Mouse (Mus musculus) limb, embryonic 13.5 days (tissue): ENCODE measurements around the gene Ank3. TPM values are rescaled to one million over a fixed set of nuclear protein-coding genes. Genes with fewer than 3 reads are reported as not detected.
A peak's percentile ranks its signal among the peaks of the same experiment; 100 is the strongest.

ENCODE experiments used
- ATAC-seq: fragments of 200-750 bp; cut with Nextera tagmentation; 2 replicates; pipeline ENCODE4 v1.8.0; 2017; ENCODE audit warnings: low read depth, moderate number of reproducible peaks, moderate TSS enrichment; ENCODE audit not compliant: low FRiP score
- H3K27ac ChIP-seq: fragments of 300-500 bp; sonication (generic); 2 replicates; pipeline ENCODE4 v1.5.1; 2015; ENCODE audit warnings: inconsistent platforms, mild to moderate bottlenecking, moderate library complexity
- H3K27me3 ChIP-seq: fragments of 300-500 bp; sonication (generic); 2 replicates; pipeline ENCODE4 v1.6.1; 2015; ENCODE audit warnings: mild to moderate bottlenecking, inconsistent platforms
- H3K36me3 ChIP-seq: fragments of 300-500 bp; sonication (generic); 2 replicates; pipeline ENCODE4 v1.6.1; 2015; ENCODE audit warnings: inconsistent platforms, mild to moderate bottlenecking, moderate library complexity
- H3K4me1 ChIP-seq: fragments of 300-500 bp; sonication (generic); 2 replicates; pipeline ENCODE4 v1.6.1; 2015; ENCODE audit warnings: inconsistent platforms
- H3K4me2 ChIP-seq: fragments of 300-500 bp; sonication (generic); replicated peaks from 2 replicates; pipeline ENCODE4 v1.6.1; 2015; ENCODE audit warnings: inconsistent platforms, mild to moderate bottlenecking, moderate library complexity
- H3K4me3 ChIP-seq: fragments of 300-500 bp; sonication (generic); 2 replicates; pipeline ENCODE4 v1.5.1; 2015; ENCODE audit warnings: moderate library complexity, mild to moderate bottlenecking, inconsistent platforms
- H3K9ac ChIP-seq: fragments of 300-500 bp; sonication (generic); 2 replicates; pipeline ENCODE4 v1.6.1; 2015; ENCODE audit warnings: mild to moderate bottlenecking, inconsistent platforms
- H3K9me3 ChIP-seq: fragments of 300-500 bp; sonication (generic); 2 replicates; pipeline ENCODE4 v1.6.1; 2016; ENCODE audit warnings: inconsistent platforms
- WGBS: fragments of 180-500 bp; shearing (Covaris S2); methylation state at CpG from one replicate; pipeline ENCODE4 v1.1.7; 2015; 5-methylcytosine and 5-hydroxymethylcytosine counted together
- polyA plus RNA-seq: library from polyadenylated mRNA; unstranded; fragments of >200 nt; fragmentation: Nextera tagmentation; extraction: Ambion mirVana; gene quantifications from 2 replicates; pipeline ENCODE4 v1.2.1, GENCODE M21; 2015

Gene Ank3
- polyA plus RNA-seq, 1 experiment from 2014 or later, result 28.0 TPM

DNA sequence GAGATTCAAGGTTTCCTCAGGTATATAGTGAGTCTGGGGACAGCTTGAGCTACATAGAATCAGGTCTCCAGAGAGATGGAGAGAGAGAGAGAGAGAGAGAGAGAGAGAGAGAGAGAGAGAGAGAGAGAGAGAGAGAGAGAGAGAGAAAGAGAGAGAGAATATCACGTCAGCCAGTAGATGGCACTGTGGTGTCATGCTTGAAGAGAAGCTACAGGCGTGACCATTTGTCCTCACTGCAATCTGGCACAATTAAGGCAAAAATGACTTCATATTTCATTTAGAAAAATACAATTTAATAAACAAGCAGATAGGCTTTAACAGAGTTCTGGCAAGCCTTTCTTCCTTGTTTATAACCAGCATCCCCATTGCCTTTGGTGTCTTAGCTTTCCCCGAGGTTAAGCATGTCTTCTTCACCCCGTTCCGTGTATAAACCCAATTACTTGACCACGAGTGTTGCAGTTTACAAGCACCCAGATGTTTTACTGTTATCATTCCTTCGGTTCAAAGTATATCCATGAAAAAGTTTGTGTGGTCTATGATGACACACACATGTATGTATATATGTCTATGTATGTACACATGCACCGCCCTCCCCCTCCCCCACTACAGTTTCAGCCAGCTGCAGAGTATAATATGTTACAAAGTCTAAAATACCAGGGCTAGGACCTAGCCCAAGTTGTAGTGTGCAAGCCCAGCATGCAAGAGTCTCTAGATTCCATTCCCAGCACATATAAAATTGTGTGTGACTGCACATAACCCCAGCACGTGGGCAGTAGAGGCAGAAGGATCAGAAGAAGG, 53.8 kb downstream of the Ank3 start:
- no peak overlapping the region for H3K9ac ChIP-seq
- 0 out of 2 replicates have a peak, but pooled peaks cover 2% of the 10 kb centered on the region for H3K4me1 ChIP-seq
- H3K4me3 ChIP-seq, result no peak overlapping the region
- H3K4me2 ChIP-seq, result no peak overlapping the region
- 57% methylated on average over 9 of the region's 9 CpGs for WGBS
- H3K27me3 ChIP-seq, result no peaks in the 10 kb centered on the region
- H3K36me3 ChIP-seq, result no peaks in the 10 kb centered on the region
- no peak overlapping the region for H3K27ac ChIP-seq
- no peaks in the 10 kb centered on the region for H3K9me3 ChIP-seq
- ATAC-seq, result peak; percentile 32; the same call in 1 of the 2 replicates

DNA sequence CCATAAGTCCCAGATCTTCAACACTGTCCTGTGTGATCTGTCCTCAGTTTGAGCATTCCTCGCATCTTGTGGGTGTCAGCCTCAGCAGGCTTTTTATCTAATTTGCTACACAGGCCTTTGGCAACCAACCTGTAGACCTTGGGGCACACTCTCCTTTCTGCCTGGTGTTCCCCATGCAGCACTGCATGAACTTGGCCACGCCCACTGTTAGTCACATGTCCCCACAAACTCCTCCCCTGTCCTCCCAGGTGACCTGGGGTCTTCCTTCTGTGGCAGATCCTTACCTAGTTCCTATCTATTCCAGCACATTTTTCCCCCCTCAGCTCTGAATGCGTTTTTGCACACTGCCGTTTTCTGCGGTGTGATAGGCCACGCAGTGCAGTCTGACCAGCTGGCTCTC, 55.0 kb downstream of the Ank3 start:
- Histone ChIP-seq H3K9me3 (no peaks in the 10 kb centered on the region), H3K36me3 (no peaks in the 10 kb centered on the region), H3K4me1 (no peaks in the 10 kb centered on the region), H3K4me2 (no peak overlapping the region), H3K27me3 (no peaks in the 10 kb centered on the region), H3K4me3 (no peak overlapping the region), H3K9ac (no peak overlapping the region), H3K27ac (no peak overlapping the region)
- 85% methylated on average over 6 of the region's 6 CpGs for WGBS
- ATAC-seq, result no peak

DNA sequence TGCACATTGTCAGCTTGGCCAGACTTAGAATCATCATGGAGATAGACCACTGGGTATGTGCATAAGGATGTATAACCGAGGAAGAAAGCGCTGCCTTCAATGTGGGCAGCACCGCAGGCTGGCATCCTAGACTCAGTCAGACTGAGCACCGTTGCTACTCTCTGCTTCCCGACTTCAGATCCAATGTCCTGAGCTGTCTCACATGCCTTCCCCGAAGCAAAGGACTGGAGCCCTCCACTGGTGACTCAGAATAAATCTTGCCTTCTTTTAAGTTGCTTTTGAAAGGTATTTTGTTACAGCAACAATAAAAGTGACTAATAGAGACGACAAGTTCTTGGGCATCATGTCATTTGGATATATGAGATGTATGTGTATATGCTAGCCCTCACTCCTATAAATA, 55.9 kb downstream of the Ank3 start:
- H3K27me3 ChIP-seq, result no peaks in the 10 kb centered on the region
- H3K27ac ChIP-seq, result no peak overlapping the region
- no peak for ATAC-seq
- no peak overlapping the region for H3K9ac ChIP-seq
- no peaks in the 10 kb centered on the region for H3K4me1 ChIP-seq
- H3K9me3 ChIP-seq, result no peaks in the 10 kb centered on the region
- no peaks in the 10 kb centered on the region for H3K36me3 ChIP-seq
- no peak overlapping the region for H3K4me2 ChIP-seq
- no peak overlapping the region for H3K4me3 ChIP-seq
- WGBS, result 58% methylated on average over 7 of the region's 7 CpGs

DNA sequence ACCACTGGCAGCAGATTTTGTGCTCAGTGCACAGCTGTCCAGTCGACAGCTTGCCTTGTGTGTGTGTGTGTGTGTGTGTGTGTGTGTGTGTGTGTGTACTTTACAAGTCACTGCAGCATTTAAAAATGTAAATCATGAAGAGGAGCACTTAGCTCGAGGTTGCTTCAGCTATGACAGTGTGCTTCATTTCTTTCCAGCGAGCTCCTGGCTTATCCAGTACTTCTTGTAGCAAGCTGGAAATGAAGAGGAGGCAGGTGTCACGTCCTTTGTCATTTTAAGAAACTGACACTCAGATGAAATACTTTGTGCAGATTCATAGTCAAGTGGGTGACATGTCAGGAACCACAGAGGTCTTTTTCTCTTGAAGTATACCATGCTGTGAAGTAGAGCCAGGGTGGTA, 66.3 kb downstream of the Ank3 start:
- Histone ChIP-seq H3K4me1 (0 out of 2 replicates have a peak, but pooled peaks cover 7% of the 10 kb centered on the region), H3K9ac (no peak overlapping the region), H3K27me3 (no peaks in the 10 kb centered on the region), H3K4me2 (no peak overlapping the region), H3K27ac (no peak overlapping the region), H3K4me3 (no peak overlapping the region), H3K9me3 (no peaks in the 10 kb centered on the region), H3K36me3 (no peaks in the 10 kb centered on the region)
- ATAC-seq, result no peak
- 71% methylated on average over 4 of the region's 4 CpGs for WGBS

DNA sequence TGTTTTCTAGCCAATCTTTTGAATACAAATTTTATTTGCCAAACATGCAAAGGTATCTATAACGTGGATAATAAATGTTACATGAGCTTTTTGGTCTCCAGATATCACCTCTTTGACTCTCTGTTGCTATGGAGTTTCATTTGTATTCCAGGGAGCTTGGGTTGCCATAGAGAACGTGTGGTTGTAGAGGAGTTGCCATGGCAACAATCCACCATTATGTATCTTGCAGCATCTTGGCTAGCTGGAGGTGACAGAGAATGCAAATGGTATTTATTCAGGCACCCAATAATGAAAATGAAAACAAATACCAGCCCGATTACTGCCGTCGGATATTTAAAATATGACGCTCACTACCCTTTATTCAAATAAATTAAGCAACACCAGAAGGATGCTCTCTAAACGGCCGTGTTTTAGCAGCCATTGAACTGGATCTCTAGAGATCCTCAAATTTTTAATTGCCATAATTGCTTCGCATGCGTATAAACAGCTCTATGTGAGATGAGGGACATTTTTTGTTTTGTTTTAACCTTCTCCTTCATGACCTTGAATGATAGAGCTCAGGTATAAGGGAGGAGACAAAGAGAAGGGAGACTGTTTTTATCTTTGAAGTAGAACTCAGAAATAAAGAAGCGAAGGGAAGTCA, 67.1 kb downstream of the Ank3 start:
- Histone ChIP-seq H3K27me3 (no peaks in the 10 kb centered on the region), H3K9ac (no peak overlapping the region), H3K4me1 (0 out of 2 replicates have a peak, but pooled peaks cover 7% of the 10 kb centered on the region), H3K27ac (no peak overlapping the region), H3K9me3 (no peaks in the 10 kb centered on the region), H3K4me3 (no peak overlapping the region), H3K36me3 (no peaks in the 10 kb centered on the region), H3K4me2 (no peak overlapping the region)
- no peak for ATAC-seq
- 79% methylated on average over 11 of the region's 11 CpGs for WGBS

DNA sequence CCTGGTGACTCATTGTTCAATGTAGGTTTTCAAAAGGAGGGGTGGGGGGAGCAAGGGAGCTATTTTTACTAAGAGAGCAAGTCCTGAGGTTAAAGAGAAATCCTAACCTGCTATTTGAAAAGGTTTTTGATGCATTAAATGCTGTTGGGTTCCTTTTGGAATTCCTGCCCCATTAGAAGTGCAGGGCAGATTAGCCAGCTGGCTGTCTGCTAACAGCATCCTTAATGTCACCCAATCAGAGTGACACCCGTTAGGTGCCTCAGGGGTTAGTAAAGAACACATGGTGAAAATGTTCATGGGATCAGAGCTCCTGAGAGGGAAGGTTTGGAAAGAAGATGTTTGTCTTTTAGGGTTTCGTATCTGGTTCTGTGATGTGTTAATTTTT, 67.6 kb downstream of the Ank3 start:
- H3K9me3 ChIP-seq, result no peaks in the 10 kb centered on the region
- 0 out of 2 replicates have a peak, but pooled peaks cover 7% of the 10 kb centered on the region for H3K4me1 ChIP-seq
- H3K9ac ChIP-seq, result no peak overlapping the region
- no peak overlapping the region for H3K4me3 ChIP-seq
- no peaks in the 10 kb centered on the region for H3K36me3 ChIP-seq
- H3K4me2 ChIP-seq, result no peak overlapping the region
- H3K27me3 ChIP-seq, result no peaks in the 10 kb centered on the region
- 54% methylated on average over 2 of the region's 2 CpGs for WGBS
- ATAC-seq, result no peak
- H3K27ac ChIP-seq, result no peak overlapping the region

DNA sequence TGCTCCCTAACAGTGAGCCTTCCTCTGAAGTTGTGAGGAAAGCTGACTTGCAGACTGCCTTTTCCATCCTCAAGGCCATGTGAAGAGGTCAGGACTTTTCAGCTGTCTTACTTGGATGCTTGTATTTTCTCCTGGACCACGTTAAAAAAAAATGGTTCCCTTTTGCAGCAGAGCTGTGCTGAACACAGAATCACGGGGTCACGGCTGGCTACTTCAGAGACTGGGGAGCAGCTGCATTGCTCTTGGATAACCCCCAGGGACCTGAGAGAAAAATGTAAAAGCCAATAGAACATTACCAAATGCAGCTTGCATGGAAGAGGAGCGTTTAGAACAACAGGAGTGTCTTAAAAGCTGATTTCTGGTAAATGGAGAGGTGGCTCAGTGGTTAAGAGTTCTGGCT, 68.0 kb downstream of the Ank3 start:
- no peaks in the 10 kb centered on the region for H3K36me3 ChIP-seq
- no peak overlapping the region for H3K4me2 ChIP-seq
- no peak overlapping the region for H3K27ac ChIP-seq
- 0 out of 2 replicates have a peak, but pooled peaks cover 7% of the 10 kb centered on the region for H3K4me1 ChIP-seq
- H3K4me3 ChIP-seq, result no peak overlapping the region
- no peak for ATAC-seq
- H3K9ac ChIP-seq, result no peak overlapping the region
- 48% methylated on average over 4 of the region's 4 CpGs for WGBS
- no peaks in the 10 kb centered on the region for H3K27me3 ChIP-seq
- no peaks in the 10 kb centered on the region for H3K9me3 ChIP-seq

DNA sequence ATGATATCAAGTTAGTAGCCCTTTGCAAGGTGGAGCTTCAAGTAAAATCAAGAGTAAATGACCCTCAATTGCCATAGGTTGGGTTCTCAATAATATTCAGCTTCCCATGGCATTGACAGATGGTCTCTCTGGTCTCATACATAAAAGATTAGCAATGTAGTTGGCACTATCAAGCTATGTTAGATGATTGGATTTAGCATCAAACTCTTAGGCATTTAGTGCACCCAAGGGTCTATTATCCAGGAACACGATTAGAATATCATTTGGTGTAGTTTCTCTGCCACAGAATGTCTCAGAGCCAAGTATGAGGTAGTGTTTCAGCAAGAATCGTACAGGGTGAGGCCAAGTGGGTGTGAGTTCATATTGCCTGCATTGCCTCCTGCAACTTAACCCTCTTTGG, 68.6 kb downstream of the Ank3 start:
- WGBS, result 55% methylated on average over 2 of the region's 2 CpGs
- no peak overlapping the region for H3K27ac ChIP-seq
- H3K9ac ChIP-seq, result no peak overlapping the region
- no peak overlapping the region for H3K4me3 ChIP-seq
- H3K4me1 ChIP-seq, result 0 out of 2 replicates have a peak, but pooled peaks cover 7% of the 10 kb centered on the region
- no peaks in the 10 kb centered on the region for H3K36me3 ChIP-seq
- H3K4me2 ChIP-seq, result no peak overlapping the region
- no peak for ATAC-seq
- H3K27me3 ChIP-seq, result no peaks in the 10 kb centered on the region
- no peaks in the 10 kb centered on the region for H3K9me3 ChIP-seq

DNA sequence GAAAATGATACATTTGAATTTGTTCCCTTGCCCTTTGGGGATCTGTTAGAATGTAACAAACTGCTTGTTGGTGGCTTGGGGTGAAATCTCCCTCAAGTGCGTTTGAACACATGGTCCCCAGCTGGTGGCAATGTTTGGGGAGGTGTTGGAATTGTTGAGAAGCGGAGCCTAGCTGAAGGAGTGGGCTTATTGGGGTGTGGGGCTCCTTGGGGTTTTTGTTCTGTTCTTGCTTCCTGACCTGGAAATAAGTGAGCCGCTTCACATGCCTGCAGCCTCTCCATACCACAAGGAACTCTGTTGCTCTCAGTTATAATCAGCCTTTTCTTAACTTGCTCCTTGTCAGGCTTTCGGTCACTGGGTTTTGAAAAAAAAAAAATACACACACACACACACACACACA, 73.3 kb downstream of the Ank3 start:
- Histone ChIP-seq H3K4me2 (no peak overlapping the region), H3K36me3 (no peaks in the 10 kb centered on the region), H3K9ac (no peak overlapping the region), H3K27me3 (no peaks in the 10 kb centered on the region), H3K9me3 (no peaks in the 10 kb centered on the region), H3K27ac (no peak overlapping the region), H3K4me3 (no peak overlapping the region), H3K4me1 (0 out of 2 replicates have a peak, but pooled peaks cover under 1% of the 10 kb centered on the region)
- whole genome bisulfite sequencing, result 64% methylated on average over 4 of the region's 4 CpGs
- ATAC-seq, result no peak

DNA sequence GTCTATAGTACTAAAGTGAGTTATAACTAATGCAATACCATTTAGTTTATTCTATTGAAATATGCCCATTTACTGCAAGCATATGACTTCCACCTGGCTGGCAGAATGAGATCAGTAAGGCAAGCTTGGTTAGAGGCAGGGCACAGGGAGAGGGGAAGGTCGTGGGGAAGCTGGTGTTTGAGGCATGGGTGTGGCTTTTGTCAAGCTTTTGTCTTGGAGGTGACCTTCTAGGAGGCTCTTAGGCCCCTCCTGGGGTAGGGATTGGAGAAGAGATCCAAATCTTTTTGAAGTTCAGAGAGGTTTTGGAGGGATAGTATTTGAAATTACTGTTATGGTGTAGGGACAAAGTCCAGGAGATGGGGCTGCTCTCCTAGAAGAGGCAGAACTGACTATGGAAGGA, 78.3 kb downstream of the Ank3 start:
- H3K4me3 ChIP-seq, result no peak overlapping the region
- WGBS, result 48% methylated on average over 1 of the region's 1 CpGs
- no peaks in the 10 kb centered on the region for H3K9me3 ChIP-seq
- H3K4me2 ChIP-seq, result no peak overlapping the region
- H3K9ac ChIP-seq, result no peak overlapping the region
- H3K36me3 ChIP-seq, result no peaks in the 10 kb centered on the region
- H3K27me3 ChIP-seq, result no peaks in the 10 kb centered on the region
- no peak overlapping the region for H3K27ac ChIP-seq
- no peak for ATAC-seq
- no peaks in the 10 kb centered on the region for H3K4me1 ChIP-seq

DNA sequence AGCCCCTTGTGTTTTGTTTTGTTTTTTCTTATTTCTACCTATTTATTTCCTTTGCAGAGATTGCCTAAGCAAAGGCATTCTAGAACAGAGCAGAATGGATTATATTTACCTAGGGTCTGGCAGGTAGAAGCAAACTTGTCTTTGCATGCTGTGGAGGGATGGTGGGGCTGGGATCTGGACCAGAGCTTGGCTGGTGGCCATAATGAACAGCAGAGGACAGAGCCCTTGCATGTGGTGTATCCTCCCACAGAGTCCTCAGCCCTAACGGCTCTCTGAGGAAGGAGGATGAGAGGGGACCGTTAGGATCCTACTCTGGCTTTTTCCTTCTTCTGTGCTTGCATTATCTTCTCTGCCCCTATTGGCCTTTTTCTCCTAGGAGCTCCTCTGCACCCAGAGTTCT, 79.1 kb downstream of the Ank3 start:
- Histone ChIP-seq H3K4me2 (no peak overlapping the region), H3K27ac (no peak overlapping the region), H3K9me3 (no peaks in the 10 kb centered on the region), H3K4me1 (no peaks in the 10 kb centered on the region), H3K36me3 (no peaks in the 10 kb centered on the region), H3K27me3 (no peaks in the 10 kb centered on the region), H3K9ac (no peak overlapping the region), H3K4me3 (no peak overlapping the region)
- WGBS, result 76% methylated on average over 2 of the region's 2 CpGs
- ATAC-seq, result no peak

DNA sequence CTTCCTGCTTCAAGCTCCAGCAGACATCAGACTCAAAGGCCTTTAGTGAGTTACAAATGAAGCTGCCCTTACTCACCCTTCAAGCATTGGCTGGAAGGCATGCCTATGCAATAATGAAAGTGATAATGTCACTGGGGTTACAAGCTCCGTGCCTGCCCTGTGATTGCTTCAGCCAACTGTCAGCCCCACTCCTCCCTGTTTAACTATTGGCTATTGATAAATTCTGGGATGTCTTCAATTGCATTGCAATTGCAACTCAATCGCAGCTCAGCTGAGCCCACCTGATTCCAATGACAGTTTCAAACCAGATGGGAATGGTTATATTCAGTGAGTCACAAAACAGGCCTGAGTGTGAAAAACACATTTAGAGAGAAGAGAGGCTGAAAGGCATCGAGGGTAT, 80.3 kb downstream of the Ank3 start:
- H3K27ac ChIP-seq, result no peak overlapping the region
- no peak overlapping the region for H3K4me2 ChIP-seq
- H3K4me3 ChIP-seq, result no peak overlapping the region
- H3K9ac ChIP-seq, result no peak overlapping the region
- ATAC-seq, result no peak
- no peaks in the 10 kb centered on the region for H3K4me1 ChIP-seq
- H3K36me3 ChIP-seq, result no peaks in the 10 kb centered on the region
- no peaks in the 10 kb centered on the region for H3K9me3 ChIP-seq
- 35% methylated on average over 3 of the region's 3 CpGs for WGBS
- H3K27me3 ChIP-seq, result no peaks in the 10 kb centered on the region
